Mouse (Mus musculus): ENCODE data around the gene Lenep.
"Not testable (repeated sequence)": the region's sequence is repeated elsewhere in the genome, so short reads cannot be mapped to it uniquely, and the experiment has no call there.

Lenep gene

GRCm38 (mm10) chr3:89402693-89403092 is at the start of gene Lenep:
Lenep (minus strand) TSS chr3:89402793.
- CTCF ChIA-PET, result interaction anchor here in 1 of 4 experiments (1.1 kb wide), 2 partner anchors 9 to 24 kb away, joined by 3 read pairs; partner anchors contain the start of gene Flad1
- POLR2A ChIA-PET, result interaction anchor here in 3 of 4 experiments (0.6 to 14.6 kb wide), 10 partner anchors 9 to 420 kb away, joined by 3 to 192 read pairs (median 4); partner anchors contain the start of genes Cks1b (in 2 of the 3), Flad1 (in 2 of the 3), Shc1 (in 2 of the 3) and Pygo2 (in 1 of the 3)

- ChIA-PET CTCF (interaction anchor here in 2 of 4 experiments (0.8 to 1.4 kb wide), 7 partner anchors 15 to 55 kb away, joined by 3 to 12 read pairs (median 4); partner anchors contain the start of gene Pbxip1 (in 1 of the 2)), POLR2A (interaction anchor here in 3 of 4 experiments (0.7 to 7.0 kb wide), 16 partner anchors 15 to 268 kb away, joined by 3 to 82 read pairs (median 3); partner anchors contain the start of genes Pbxip1 (in 2 of the 3), Flad1 (in 1 of the 3) and Pygo2 (in 1 of the 3))
Measured at GRCm38 (mm10) chr3:89451916-89452315, 49.3 kb upstream of the Lenep start.

DNA sequence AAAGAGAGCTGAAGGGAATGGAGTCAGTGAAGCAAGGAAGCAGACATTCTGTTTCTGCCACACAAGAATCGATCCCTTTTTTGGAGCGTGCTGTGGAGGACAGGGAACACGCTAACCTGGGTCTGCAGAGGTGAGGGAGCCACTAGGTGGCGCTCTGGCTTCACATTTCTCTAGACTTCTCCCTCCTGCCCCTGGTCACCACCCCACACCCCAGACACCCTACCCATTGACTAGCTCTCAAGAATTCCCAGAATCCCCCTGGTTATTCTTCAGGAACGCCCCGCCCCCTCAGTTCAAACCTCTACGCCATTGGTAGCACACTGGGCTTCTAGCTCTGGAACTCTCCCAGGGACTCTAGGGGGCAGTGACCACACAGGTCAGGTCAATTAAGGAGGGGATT is 46.9 kb upstream of the Lenep start:
- ChIA-PET CTCF (interaction anchor here (0.5 to 3.3 kb wide), 102 partner anchors 8 to 1180 kb away, joined by 3 to 52 read pairs (median 4); partner anchors contain the start of genes Pbxip1 (in 4 of the 4), Cks1b (in 2 of the 4), Flad1 (in 2 of the 4) and Kcnn3 (in 2 of the 4)), POLR2A (interaction anchor here (0.6 to 7.0 kb wide), 59 partner anchors 9 to 649 kb away, joined by 3 to 82 read pairs (median 5); partner anchors contain the start of genes Pbxip1 (in 3 of the 4), Pygo2 (in 3 of the 4), Cks1b (in 2 of the 4) and Shc1 (in 2 of the 4))

DNA sequence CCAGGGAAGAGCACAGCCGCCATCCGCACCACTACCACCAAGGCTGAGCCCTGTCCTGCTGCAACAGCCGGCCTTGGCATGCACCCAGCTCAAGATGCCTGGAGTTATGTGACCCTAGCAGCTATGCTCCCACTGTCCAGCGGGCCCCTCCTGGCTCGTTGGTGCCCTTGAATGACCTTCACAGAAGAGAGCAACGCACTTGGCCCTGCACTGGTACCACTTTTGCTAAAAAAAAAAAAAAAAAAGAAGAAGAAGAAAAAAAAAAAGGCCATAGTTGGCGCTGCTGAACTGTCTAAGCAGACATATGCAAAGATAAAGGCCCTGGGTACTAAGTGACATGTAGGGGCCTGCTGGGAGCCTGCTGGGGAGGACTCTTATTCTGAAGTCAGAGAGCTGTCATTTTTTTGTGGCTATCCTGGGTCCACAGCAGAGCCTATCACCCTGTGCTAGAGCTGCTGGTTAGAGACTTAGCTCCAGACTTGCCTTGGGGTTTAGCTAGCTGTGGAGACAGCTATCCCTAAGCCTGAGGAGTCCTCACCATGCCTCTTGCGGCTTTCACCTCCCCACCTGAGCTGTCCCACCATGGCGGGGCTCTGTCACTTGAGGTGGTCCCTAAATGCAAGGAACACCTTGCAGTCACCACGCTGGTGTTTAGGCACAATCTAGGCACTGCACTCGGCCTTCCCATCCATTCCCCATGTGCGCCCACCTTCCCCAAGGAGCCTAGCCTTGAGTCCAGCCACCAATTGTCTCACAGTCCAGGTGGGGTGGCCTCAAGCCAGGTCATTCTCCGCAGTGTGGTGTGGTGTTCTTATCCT is 46.3 kb upstream of the Lenep start:
- POLR2A ChIA-PET, result interaction anchor here (0.6 to 7.0 kb wide), 64 partner anchors 8 to 351 kb away, joined by 3 to 82 read pairs (median 5); partner anchors contain the start of genes Pbxip1 (in 3 of the 4), Pygo2 (in 3 of the 4), Cks1b (in 2 of the 4) and Shc1 (in 2 of the 4)

GRCm38 (mm10) chr3:89440691-89441090 is 38.1 kb upstream of the Lenep start:
- POLR2A ChIA-PET, result interaction anchor here in 2 of 4 experiments (0.6 to 1.3 kb wide), 3 partner anchors 9 to 163 kb away, joined by 3 to 7 read pairs (median 3); no protein-coding TSS in a partner anchor
- CTCF ChIA-PET, result interaction anchor here in 2 of 4 experiments (0.6 to 1.9 kb wide), 2 partner anchors 9 to 16 kb away, joined by 3 to 5 read pairs; no protein-coding TSS in a partner anchor

More for the DNA sequence above, 46.3 kb upstream of the Lenep start:
- CTCF ChIA-PET, result interaction anchor here (0.6 to 3.3 kb wide), 95 partner anchors 7 to 1179 kb away, joined by 3 to 52 read pairs (median 5); partner anchors contain the start of genes Pbxip1 (in 4 of the 4), Flad1 (in 2 of the 4), Adam15 (in 1 of the 4) and Cks1b (in 1 of the 4)

- ChIA-PET POLR2A (interaction anchor here (0.7 to 10.3 kb wide), 32 partner anchors 10 to 286 kb away, joined by 3 to 82 read pairs (median 7); partner anchors contain the start of genes Pmvk (in 3 of the 4), Cks1b (in 2 of the 4), Shc1 (in 2 of the 4) and Efna3 (in 1 of the 4)), CTCF (interaction anchor here (0.6 to 2.4 kb wide), 11 partner anchors 11 to 59 kb away, joined by 3 to 28 read pairs (median 6); no protein-coding TSS in a partner anchor)
Measured at GRCm38 (mm10) chr3:89437269-89437668, 34.7 kb upstream of the Lenep start.

- POLR2A ChIA-PET, result interaction anchor here (0.6 to 10.3 kb wide), 71 partner anchors 10 to 1676 kb away, joined by 3 to 82 read pairs (median 4); partner anchors contain the start of genes Pmvk (in 3 of the 4), Cks1b (in 2 of the 4), Kcnn3 (in 2 of the 4) and Shc1 (in 2 of the 4)
- CTCF ChIA-PET, result interaction anchor here (0.5 to 2.4 kb wide), 35 partner anchors 11 to 1025 kb away, joined by 3 to 28 read pairs (median 4); partner anchors contain the start of genes Cks1b (in 1 of the 4), Krtcap2 (in 1 of the 4) and Shc1 (in 1 of the 4)
Measured at GRCm38 (mm10) chr3:89436176-89437113, 33.9 kb upstream of the Lenep start, which contains the start of gene Pbxip1. Pbxip1 (plus strand) TSS chr3:89436706.

DNA sequence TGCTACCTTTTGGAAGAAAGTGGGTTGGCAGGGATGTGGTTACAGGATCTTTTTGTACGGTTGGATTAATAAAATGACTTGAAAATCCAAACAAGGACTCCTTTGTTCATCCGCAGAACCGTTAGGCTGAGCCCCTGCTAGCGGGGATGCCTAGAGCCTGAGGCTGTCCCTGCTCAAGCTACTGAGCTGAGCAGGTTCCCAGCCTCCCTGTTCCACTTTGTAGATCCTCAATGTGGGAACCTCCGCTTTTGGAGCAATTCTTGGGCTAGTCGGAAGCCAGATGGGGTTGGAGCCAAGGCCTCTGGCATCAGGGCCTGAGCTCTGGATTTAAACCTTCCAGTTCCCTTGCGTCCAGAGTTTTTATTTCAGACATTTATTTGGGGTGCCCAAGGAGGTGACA is 32.4 kb upstream of the Lenep start:
- ChIA-PET POLR2A (interaction anchor here in 3 of 4 experiments (0.7 to 10.3 kb wide), 19 partner anchors 9 to 338 kb away, joined by 3 to 82 read pairs (median 4); partner anchors contain the start of genes Flad1 (in 2 of the 3), Cks1b (in 1 of the 3), Shc1 (in 1 of the 3) and Zbtb7b (in 1 of the 3)), CTCF (interaction anchor here (0.7 to 1.7 kb wide), 9 partner anchors 10 to 434 kb away, joined by 3 to 5 read pairs (median 3); no protein-coding TSS in a partner anchor)

GRCm38 (mm10) chr3:89434532-89434931 is 31.9 kb upstream of the Lenep start:
- CTCF ChIA-PET, result interaction anchor here in 3 of 4 experiments (0.6 to 1.7 kb wide), 6 partner anchors 13 to 884 kb away, joined by 3 to 5 read pairs (median 4); no protein-coding TSS in a partner anchor
- POLR2A ChIA-PET, result interaction anchor here in 3 of 4 experiments (0.7 to 10.3 kb wide), 21 partner anchors 9 to 338 kb away, joined by 3 to 82 read pairs (median 4); partner anchors contain the start of genes Flad1 (in 2 of the 3), Cks1b (in 1 of the 3), Shc1 (in 1 of the 3) and Zbtb7b (in 1 of the 3)

- CTCF ChIA-PET, result interaction anchor here in 1 of 4 experiments (0.7 to 3.4 kb wide), 3 partner anchors 11 to 36 kb away, joined by 3 to 23 read pairs (median 3); no protein-coding TSS in a partner anchor
- POLR2A ChIA-PET, result interaction anchor here in 3 of 4 experiments (0.8 to 10.3 kb wide), 15 partner anchors 9 to 54 kb away, joined by 3 to 99 read pairs (median 5); partner anchors contain the start of genes Cks1b (in 1 of the 3), Flad1 (in 1 of the 3) and Shc1 (in 1 of the 3)
Measured at GRCm38 (mm10) chr3:89432606-89433005, 30.0 kb upstream of the Lenep start.

DNA sequence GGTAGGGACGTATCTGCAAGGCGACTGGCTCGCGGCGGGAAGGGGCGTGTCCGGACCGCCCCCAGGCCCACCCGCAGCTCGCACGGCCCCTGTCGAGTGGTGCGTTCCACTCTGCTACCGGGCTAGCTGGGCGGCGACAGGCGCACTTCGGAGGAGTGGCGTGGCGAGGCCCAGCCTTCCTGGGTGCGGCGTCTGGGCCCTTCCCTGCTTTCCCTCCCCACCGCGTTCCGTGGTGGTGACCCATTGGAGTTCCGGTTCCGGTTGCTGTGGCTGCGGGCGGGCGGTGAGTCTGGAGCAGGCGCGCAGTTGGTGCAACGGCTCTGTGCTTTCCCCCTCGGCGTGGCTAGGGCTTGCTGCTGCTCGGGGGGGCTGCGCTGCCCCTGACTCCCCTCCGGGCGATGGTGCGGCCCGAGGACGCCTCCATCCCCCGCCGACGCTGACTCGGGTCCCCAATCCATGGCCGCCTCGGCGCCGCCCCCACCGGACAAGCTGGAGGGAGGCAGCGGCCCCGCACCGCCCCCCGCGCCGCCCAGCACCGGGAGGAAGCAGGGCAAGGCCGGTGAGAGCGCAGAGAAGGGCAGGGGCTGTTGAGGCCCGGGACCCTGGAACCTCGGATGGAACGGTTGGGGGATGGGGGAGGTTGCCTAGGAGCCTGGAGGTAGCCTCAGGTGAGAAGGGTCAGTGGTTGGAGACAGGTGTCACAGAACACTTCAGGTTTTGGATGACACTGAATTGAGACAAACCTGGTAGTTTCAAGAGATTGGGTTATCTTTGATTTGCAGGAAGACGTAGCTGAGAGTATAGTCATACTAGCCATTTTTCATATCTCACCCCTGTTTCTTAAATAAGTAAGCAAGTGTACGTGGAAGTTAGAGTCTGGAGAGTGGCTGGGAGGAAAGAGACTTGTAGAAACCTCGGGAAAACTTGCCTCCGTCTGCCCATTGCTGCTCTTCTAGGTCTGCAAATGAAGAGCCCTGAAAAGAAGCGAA is 27.9 kb upstream of the Lenep start, which contains the start of gene Pygo2:
TSS of gene Pygo2 (plus strand) at position 44 of the 989 bp plus-strand sequence.
- ChIA-PET CTCF (interaction anchor here in 3 of 4 experiments (0.5 to 3.4 kb wide), 13 partner anchors 9 to 297 kb away, joined by 3 to 23 read pairs (median 5); no protein-coding TSS in a partner anchor), POLR2A (interaction anchor here in 3 of 4 experiments (0.6 to 10.3 kb wide), 50 partner anchors 7 to 260 kb away, joined by 3 to 99 read pairs (median 4); partner anchors contain the start of genes Cks1b (in 3 of the 3), Flad1 (in 3 of the 3), Efna3 (in 2 of the 3) and Shc1 (in 2 of the 3))

DNA sequence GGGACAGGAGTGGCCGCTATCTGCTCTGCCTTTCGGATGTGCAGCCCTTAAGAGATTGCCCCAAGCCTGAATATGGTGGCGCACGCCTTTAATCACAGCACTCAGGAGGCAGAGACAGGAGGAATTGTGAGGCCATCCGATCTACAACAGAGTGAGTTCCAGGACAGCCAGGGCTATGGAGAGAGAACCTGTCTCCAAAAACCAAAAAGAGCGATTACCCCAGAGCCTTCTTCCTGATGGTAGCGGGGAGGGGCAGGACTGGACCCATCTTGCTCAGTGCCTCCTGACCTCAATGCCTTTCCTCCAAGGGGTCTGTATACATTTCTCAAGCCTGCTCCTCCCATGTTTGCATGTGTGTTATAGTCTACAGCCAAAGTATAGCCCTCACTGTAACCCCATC is 26.4 kb upstream of the Lenep start:
- POLR2A ChIA-PET, result interaction anchor here in 2 of 4 experiments (1.3 to 4.0 kb wide), 3 partner anchors 8 to 27 kb away, joined by 5 to 99 read pairs (median 44); partner anchors contain the start of genes Cks1b (in 1 of the 2) and Shc1 (in 1 of the 2)
- CTCF ChIA-PET, result not testable (repeated sequence)

- ChIA-PET POLR2A (interaction anchor here in 3 of 4 experiments (0.6 to 12.6 kb wide), 22 partner anchors 8 to 388 kb away, joined by 3 to 192 read pairs (median 4); partner anchors contain the start of genes Pbxip1 (in 2 of the 3), Flad1 (in 1 of the 3), Lenep (in 1 of the 3) and Pmvk (in 1 of the 3)), CTCF (interaction anchor here in 3 of 4 experiments (0.6 to 2.8 kb wide), 8 partner anchors 11 to 77 kb away, joined by 3 to 11 read pairs (median 6); partner anchors contain the start of gene Pbxip1 (in 1 of the 3))
Measured at GRCm38 (mm10) chr3:89425876-89426275, 23.3 kb upstream of the Lenep start.

GRCm38 (mm10) chr3:89425141-89425525 is 22.5 kb upstream of the Lenep start:
- CTCF ChIA-PET, result interaction anchor here (0.5 to 2.8 kb wide), 12 partner anchors 10 to 170 kb away, joined by 3 to 11 read pairs (median 5); partner anchors contain the start of genes Pbxip1 (in 2 of the 4), Adam15 (in 1 of the 4) and Pmvk (in 1 of the 4)
- POLR2A ChIA-PET, result interaction anchor here in 3 of 4 experiments (0.7 to 12.6 kb wide), 26 partner anchors 9 to 270 kb away, joined by 3 to 192 read pairs (median 4); partner anchors contain the start of genes Pbxip1 (in 2 of the 3), Flad1 (in 1 of the 3), Lenep (in 1 of the 3) and Pmvk (in 1 of the 3)

All from embryonic stem cell, embryonic (primary cell).